Mouse (Mus musculus) kidney, postnatal 0 days (tissue): ENCODE results near the gene Erap1. TPM values are rescaled to one million over a fixed set of nuclear protein-coding genes. Genes with fewer than 3 reads are reported as not detected.
"Not testable (repeated sequence)": the region's sequence is repeated elsewhere in the genome, so short reads cannot be mapped to it uniquely, and the experiment has no call there.

Source experiments
- ATAC-seq: fragments of 200-750 bp; cut with Nextera tagmentation; replicated peaks from 2 replicates; pipeline ENCODE4 v1.8.0; 2017; ENCODE audit warnings: low read depth, moderate number of reproducible peaks, moderate TSS enrichment, moderate library complexity; ENCODE audit not compliant: low FRiP score
- DNase-seq: peaks from one replicate; pipeline ENCODE4 v3.0.0-alpha.2; 2016; ENCODE audit warnings: low spot score
- H3K27ac ChIP-seq: fragments of 300-500 bp; sonication (generic); 2 replicates; pipeline ENCODE4 v1.5.1; 2014; ENCODE audit warnings: mild to moderate bottlenecking
- H3K27me3 ChIP-seq: fragments of 300-500 bp; sonication (generic); 2 replicates; pipeline ENCODE4 v1.6.1; 2014; ENCODE audit warnings: low read length, mixed read lengths; ENCODE audit not compliant: insufficient read depth
- H3K36me3 ChIP-seq: fragments of 300-500 bp; sonication (generic); 2 replicates; pipeline ENCODE4 v1.6.1; 2014; ENCODE audit warnings: low read length, mixed read lengths; ENCODE audit not compliant: insufficient read depth
- H3K4me1 ChIP-seq: fragments of 300-500 bp; sonication (generic); replicated peaks from 2 replicates; pipeline ENCODE4 v1.6.1; 2014; ENCODE audit warnings: antibody characterized with exemption, low read length, mixed read lengths; ENCODE audit not compliant: insufficient read depth
- H3K4me2 ChIP-seq: fragments of 300-500 bp; sonication (generic); 2 replicates; pipeline ENCODE4 v1.6.1; 2014; ENCODE audit warnings: mild to moderate bottlenecking, low read length, moderate library complexity, mixed read lengths
- H3K4me3 ChIP-seq: fragments of 300-500 bp; sonication (generic); replicated peaks from 2 replicates; pipeline ENCODE4 v1.5.1; 2014; ENCODE audit warnings: low read depth, low read length
- H3K9ac ChIP-seq: fragments of 300-500 bp; sonication (generic); 2 replicates; pipeline ENCODE4 v1.6.1; 2014; ENCODE audit warnings: low read depth, low read length
- H3K9me3 ChIP-seq: fragments of 300-500 bp; sonication (generic); replicated peaks from 2 replicates; pipeline ENCODE4 v1.6.1; 2016; ENCODE audit warnings: low read length, inconsistent platforms, mixed read lengths
- CTCF ChIP-seq: IDR thresholded peaks from 2 replicates; pipeline ENCODE4 v1.5.1; 2016; ENCODE audit warnings: antibody characterized with exemption, low read depth, mild to moderate bottlenecking, moderate library complexity
- WGBS: fragments of 180-500 bp; shearing (Covaris S2); extraction: QIAGEN DNeasy Blood & Tissue Kit; methylation state at CpG from one replicate; pipeline ENCODE4 v1.1.7; 2014; 5-methylcytosine and 5-hydroxymethylcytosine counted together
- polyA plus RNA-seq: library from polyadenylated mRNA; unstranded; fragments of >200 nt; fragmentation: Nextera tagmentation; extraction: Ambion mirVana; gene quantifications from 2 replicates; pipeline ENCODE4 v1.2.1, GENCODE M21; 2015

Erap1 gene
- polyA plus RNA-seq: 28.0 and 29.7 TPM in 2 replicates

DNA sequence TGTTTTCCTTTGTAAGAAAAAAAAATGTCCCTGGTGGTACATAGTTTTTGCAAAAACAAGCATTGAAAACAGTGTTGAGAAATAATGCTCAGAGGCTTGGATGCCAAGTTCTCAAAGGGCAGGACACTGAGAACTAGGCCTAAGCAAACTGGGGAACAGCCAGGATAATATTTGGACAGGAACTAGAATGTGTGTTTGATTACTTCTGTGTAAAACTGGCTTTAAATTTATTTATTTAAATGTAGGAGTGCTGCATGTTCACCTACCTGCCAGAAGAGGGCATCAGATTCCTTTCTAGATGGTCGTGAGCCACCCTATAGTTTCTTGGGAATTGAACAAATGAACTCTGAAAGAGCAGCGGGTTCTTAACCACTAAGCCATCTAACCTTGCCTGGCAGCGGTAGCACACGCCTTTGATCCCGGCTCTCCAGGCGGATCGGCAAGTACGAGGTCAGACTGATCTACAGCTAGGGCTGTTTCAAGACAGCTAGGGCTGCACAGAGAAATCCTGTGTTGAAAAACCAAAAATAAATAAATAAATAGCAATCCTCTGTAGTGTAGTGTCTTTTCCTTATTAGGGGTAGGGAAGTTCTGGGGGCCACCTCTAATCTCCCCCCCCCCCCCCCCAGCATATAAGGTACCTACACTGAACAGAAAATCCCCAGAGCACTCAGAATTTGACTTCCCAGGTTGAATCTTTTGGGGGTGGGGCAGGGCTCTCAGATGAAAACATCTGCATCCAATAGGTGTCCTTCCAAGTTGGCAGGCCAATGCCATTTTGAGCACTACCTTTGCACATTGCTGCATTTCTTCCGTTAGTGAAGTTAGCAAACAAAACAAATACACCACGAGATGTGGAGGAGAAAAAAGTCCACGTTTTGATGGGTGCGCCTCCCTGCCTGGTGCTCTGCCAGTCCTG lies at the start of gene Erap1:
Gene Erap1 (plus strand): TSS at position 776 of the 919 bp plus-strand sequence.
- DNase-seq (peak; percentile 94), ATAC-seq (peak; percentile 61)
- TF ChIP-seq CTCF: peak; percentile 87
- peak within 1 kb of the TSS; percentile 86 for H3K4me3 ChIP-seq
- peak within 1 kb of the TSS; percentile 65 for H3K4me2 ChIP-seq
- H3K4me1 ChIP-seq: no peaks in the 10 kb centered on the region
- H3K27ac ChIP-seq: peak within 1 kb of the TSS; percentile 96
- H3K36me3 ChIP-seq: no peaks in the 10 kb centered on the region
- no peaks in the 10 kb centered on the region for H3K9me3 ChIP-seq
- under 1% methylated on average over 12 of the region's 12 CpGs for WGBS
- H3K27me3 ChIP-seq: no peaks in the 10 kb centered on the region
- peak within 1 kb of the TSS; percentile 91 for H3K9ac ChIP-seq

DNA sequence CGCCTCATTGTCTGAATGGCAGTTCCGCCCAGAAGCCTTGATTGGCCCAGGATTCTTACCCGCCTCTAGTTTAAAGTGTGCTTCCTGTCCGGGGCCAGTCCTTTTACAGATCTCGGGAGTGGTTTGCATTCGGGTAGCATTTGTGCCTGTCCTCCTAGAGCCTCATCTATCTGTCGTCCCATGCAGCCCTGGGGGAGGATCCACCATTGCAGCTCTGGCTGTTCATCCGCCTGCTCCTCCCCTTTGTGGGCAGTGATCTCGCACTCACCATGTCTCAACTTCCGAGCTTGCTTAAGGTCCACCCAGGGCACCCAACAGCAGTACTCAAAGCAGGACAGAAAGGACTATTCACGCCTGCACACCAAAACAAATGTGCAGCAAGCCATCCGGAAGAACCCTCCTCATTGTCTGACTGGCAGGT lies 48.0 kb upstream of the Erap1 start:
- not testable (repeated sequence) for H3K27me3 ChIP-seq, H3K36me3 ChIP-seq, H3K4me2 ChIP-seq, H3K27ac ChIP-seq, H3K9me3 ChIP-seq, H3K4me1 ChIP-seq, DNase-seq, H3K9ac ChIP-seq, H3K4me3 ChIP-seq, ATAC-seq
- 56% methylated on average over 12 of the region's 12 CpGs for WGBS

DNA sequence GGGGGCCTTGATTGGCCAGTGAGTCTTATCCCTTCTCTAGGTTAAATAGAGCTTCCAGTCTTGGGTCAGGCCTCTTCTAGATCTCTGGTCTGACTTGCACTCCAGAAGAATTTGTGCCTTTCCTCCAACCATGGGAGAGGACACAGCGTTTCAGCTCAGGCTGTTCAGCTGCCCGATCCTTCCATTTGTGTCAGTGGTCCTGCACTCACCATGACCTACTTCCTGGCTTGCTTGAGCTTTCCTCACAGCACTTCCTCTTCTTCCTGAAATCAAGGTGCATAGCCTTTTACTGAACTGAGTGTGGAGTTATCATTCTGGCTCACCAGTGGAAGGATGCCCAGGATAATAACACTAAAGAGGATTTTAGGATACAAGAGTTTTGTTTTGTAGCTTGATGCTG lies 47.5 kb upstream of the Erap1 start:
- ATAC-seq, H3K9ac ChIP-seq, H3K9me3 ChIP-seq, H3K27ac ChIP-seq, H3K4me1 ChIP-seq, H3K4me2 ChIP-seq, H3K4me3 ChIP-seq, H3K27me3 ChIP-seq, DNase-seq, H3K36me3 ChIP-seq: not testable (repeated sequence)
- 80% methylated on average over 2 of the region's 2 CpGs for WGBS

DNA sequence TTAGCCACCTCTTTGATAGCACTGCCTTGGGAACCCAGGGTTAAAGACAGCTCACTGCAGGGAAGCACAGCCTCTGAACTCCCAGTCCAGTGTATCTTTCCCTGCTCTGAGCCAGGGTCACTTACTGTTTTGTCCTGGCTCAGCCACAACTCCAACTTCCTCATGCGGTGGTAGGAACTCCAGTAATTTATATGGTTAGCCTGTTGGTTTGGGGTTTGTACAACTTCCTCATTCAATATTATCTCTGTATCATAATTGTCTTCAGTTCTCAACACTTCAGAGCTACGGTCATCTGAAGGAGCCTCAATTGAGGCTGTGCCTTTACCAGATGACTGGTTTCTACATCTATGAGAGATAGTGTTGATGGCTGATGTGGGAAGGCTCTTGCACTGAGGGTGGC lies 42.3 kb upstream of the Erap1 start:
- H3K27ac ChIP-seq, H3K4me1 ChIP-seq, H3K36me3 ChIP-seq, ATAC-seq, H3K9me3 ChIP-seq, H3K4me2 ChIP-seq, H3K27me3 ChIP-seq, H3K4me3 ChIP-seq, DNase-seq, H3K9ac ChIP-seq: not testable (repeated sequence)
- WGBS: 94% methylated on average over 2 of the region's 2 CpGs

DNA sequence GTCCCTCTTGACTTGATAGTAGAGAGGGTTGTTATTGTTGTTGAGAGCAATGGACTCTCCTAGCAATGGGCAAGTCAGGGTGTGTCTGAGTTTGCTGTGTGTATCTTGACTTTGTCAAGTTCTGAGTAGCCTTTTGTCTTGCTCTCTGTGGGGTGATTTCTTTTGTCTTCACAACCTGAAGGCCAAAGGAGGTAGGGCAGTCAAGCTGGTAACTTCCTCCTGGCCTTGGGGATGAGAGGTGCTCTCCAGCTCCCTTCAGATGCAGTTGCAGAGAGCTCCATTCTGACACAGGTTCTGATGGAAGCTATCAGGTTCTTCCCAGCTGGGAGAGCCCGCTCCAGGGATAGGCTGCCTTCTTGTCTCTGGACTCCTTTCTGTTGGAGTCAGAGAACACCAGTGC lies 37.6 kb upstream of the Erap1 start:
- H3K4me2 ChIP-seq, H3K27me3 ChIP-seq, H3K9me3 ChIP-seq, ATAC-seq, H3K27ac ChIP-seq, DNase-seq, H3K36me3 ChIP-seq, H3K9ac ChIP-seq, H3K4me3 ChIP-seq, H3K4me1 ChIP-seq: not testable (repeated sequence)
- WGBS: no CpG with 5 or more reads among the region's 1 CpGs

DNA sequence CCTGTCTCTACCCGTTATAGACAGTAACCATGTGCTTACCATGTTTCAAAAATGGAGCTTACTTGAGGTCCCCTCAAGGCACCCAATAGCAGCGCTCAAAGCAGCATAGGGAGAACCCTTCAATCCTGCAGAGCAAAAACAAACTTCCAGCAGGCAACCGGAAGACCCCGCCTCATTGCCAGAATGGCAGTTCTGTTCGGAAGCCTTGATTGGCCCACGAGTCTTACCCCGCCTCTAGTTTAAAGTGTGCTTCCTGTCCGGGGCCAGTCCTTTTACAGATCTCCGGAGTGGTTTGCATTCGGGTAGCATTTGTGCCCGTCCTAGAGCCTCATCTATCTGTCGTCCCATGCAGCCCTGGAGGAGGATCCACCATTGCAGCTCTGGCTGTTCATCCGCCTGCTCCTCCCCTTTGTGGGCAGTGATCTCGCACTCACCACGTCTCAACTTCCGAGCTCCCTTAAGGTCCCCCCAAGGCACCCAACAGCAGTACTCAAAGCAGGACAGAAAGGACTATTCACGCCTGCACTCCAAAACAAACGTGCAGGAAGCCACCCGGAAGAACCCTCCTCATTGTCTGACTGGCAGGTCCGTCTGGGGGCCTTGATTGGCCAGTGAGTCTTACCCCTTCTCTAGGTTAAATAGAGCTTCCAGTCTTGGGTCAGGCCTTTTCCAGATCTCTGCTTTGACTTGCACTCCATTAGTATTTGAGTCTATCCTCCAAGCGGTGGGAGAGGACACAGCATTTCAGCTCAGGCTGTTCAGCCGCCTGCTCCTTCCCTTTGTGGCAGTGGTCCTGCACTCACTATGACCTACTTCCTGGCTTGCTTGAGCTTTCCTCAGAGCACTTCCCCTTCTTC lies 22.0 kb upstream of the Erap1 start:
- not testable (repeated sequence) for H3K36me3 ChIP-seq, H3K27me3 ChIP-seq, H3K4me1 ChIP-seq, H3K9me3 ChIP-seq
- DNase-seq: peak; percentile 94
- Histone ChIP-seq H3K4me3 (peak overlapping the region; percentile 43), H3K9ac (peak overlapping the region; percentile 55), H3K4me2 (peak overlapping the region; percentile 63), H3K27ac (peak overlapping the region; percentile 95)
- ATAC-seq: peak; percentile 98
- WGBS: 8% methylated on average over 22 of the region's 22 CpGs
